Mouse (Mus musculus): ENCODE measurements around the gene Cabp4. TPM values are rescaled to one million over a fixed set of nuclear protein-coding genes. Genes with fewer than 3 reads are reported as not detected.

Cabp4 gene
- 0.41 TPM for polyA plus RNA-seq (2017; shearing (Covaris generic))

GRCm38 (mm10) chr19:4143759-4144268 is at the start of gene Cabp4:
Gene Cabp4, minus strand, starts transcription at chr19:4144033.

GRCm38 (mm10) chr19:4191528-4192250 is 47.9 kb upstream of the Cabp4 start, which contains the start of gene Ppp1ca:
Gene Ppp1ca, plus strand, starts transcription at chr19:4192065.

GRCm38 (mm10) chr19:4190831-4191334 is 47.0 kb upstream of the Cabp4 start, which contains the start of gene Tbc1d10c:
Gene Tbc1d10c, minus strand, starts transcription at chr19:4191284.

GRCm38 (mm10) chr19:4175368-4175947 is 31.6 kb upstream of the Cabp4 start, which contains the start of gene Carns1:
Gene Carns1, minus strand, starts transcription at chr19:4175479.

GRCm38 (mm10) chr19:4162646-4163542 is 19.1 kb upstream of the Cabp4 start, which contains the start of gene Rps6kb2:
Gene Rps6kb2, minus strand, starts transcription at chr19:4163354.

GRCm38 (mm10) chr19:4153232-4153654 is 9.4 kb upstream of the Cabp4 start, which contains the start of gene Ptprcap:
Gene Ptprcap, plus strand, starts transcription at chr19:4153604.

GRCm38 (mm10) chr19:4148491-4148806 is 4.6 kb upstream of the Cabp4 start, which contains the start of gene Coro1b:
Gene Coro1b, plus strand, starts transcription at chr19:4148619.

GRCm38 (mm10) chr19:4139446-4139845 is 4.4 kb downstream of the Cabp4 start, which contains the start of gene Gpr152:
Gene Gpr152, plus strand, starts transcription at chr19:4139787.

GRCm38 (mm10) chr19:4125741-4126696 is 17.8 kb downstream of the Cabp4 start, which contains the start of gene Aip:
Gene Aip, minus strand, starts transcription at chr19:4125858.

GRCm38 (mm10) chr19:4099837-4100717 is 43.8 kb downstream of the Cabp4 start, which contains the start of gene Pitpnm1:
Gene Pitpnm1, plus strand, starts transcription at chr19:4099998.

GRCm38 (mm10) chr19:4096642-4097440 is 47.0 kb downstream of the Cabp4 start, which contains the start of gene Cdk2ap2:
Gene Cdk2ap2, plus strand, starts transcription at chr19:4097182.

Other genes starting within 250 kb of the Cabp4 start
- 74.4 TPM for gene Tcirg1, start 236.9 kb downstream of the Cabp4 start, polyA plus RNA-seq (2017; shearing (Covaris generic))
- 187 TPM for gene Ndufs8, start 231.3 kb downstream of the Cabp4 start, polyA plus RNA-seq (2017; shearing (Covaris generic))
- 0.23 TPM for gene Aldh3b1, start 214.2 kb downstream of the Cabp4 start, polyA plus RNA-seq (2017; shearing (Covaris generic))
- gene Unc93b1, start 208.8 kb downstream of the Cabp4 start, polyA plus RNA-seq (2017; shearing (Covaris generic)) = 37.5 TPM
- not detected for gene Aldh3b3, start 185.4 kb downstream of the Cabp4 start, polyA plus RNA-seq (2017; shearing (Covaris generic))
- not detected for gene Aldh3b2, start 171.7 kb downstream of the Cabp4 start, polyA plus RNA-seq (2017; shearing (Covaris generic))
- 0.60 TPM for gene Acy3, start 157.5 kb downstream of the Cabp4 start, polyA plus RNA-seq (2017; shearing (Covaris generic))
- not detected for gene Tbx10, start 151.3 kb downstream of the Cabp4 start, polyA plus RNA-seq (2017; shearing (Covaris generic))
- gene Nudt8, start 143.5 kb downstream of the Cabp4 start, polyA plus RNA-seq (2017; shearing (Covaris generic)) = 17.6 TPM
- 2.0 TPM for gene Gm49405, start 143.4 kb downstream of the Cabp4 start, polyA plus RNA-seq (2017; shearing (Covaris generic))
- gene Doc2g, start 140.7 kb downstream of the Cabp4 start, polyA plus RNA-seq (2017; shearing (Covaris generic)) = 3.5 TPM
- gene Ndufv1, start 131.2 kb downstream of the Cabp4 start, polyA plus RNA-seq (2017; shearing (Covaris generic)) = 164 TPM
- gene Gstp1, start 106.0 kb downstream of the Cabp4 start, polyA plus RNA-seq (2017; shearing (Covaris generic)) = 512 TPM
- 2.0 TPM for gene Gstp2, start 98.0 kb downstream of the Cabp4 start, polyA plus RNA-seq (2017; shearing (Covaris generic))
- gene Gstp3, start 84.5 kb downstream of the Cabp4 start, polyA plus RNA-seq (2017; shearing (Covaris generic)) = 96.6 TPM
- gene Cabp2, start 62.5 kb downstream of the Cabp4 start, polyA plus RNA-seq (2017; shearing (Covaris generic)) = not detected
- 799 TPM for gene Cdk2ap2, start 46.9 kb downstream of the Cabp4 start, polyA plus RNA-seq (2017; shearing (Covaris generic))
- gene Pitpnm1, start 44.0 kb downstream of the Cabp4 start, polyA plus RNA-seq (2017; shearing (Covaris generic)) = 330 TPM
- gene Aip, start 18.2 kb downstream of the Cabp4 start, polyA plus RNA-seq (2017; shearing (Covaris generic)) = 195 TPM
- gene Gpr152, start 4.2 kb downstream of the Cabp4 start, polyA plus RNA-seq (2017; shearing (Covaris generic)) = not detected
- 394 TPM for gene Coro1b, start 4.6 kb upstream of the Cabp4 start, polyA plus RNA-seq (2017; shearing (Covaris generic))
- gene Ptprcap, start 9.6 kb upstream of the Cabp4 start, polyA plus RNA-seq (2017; shearing (Covaris generic)) = 1,480 TPM
- gene Rps6kb2, start 19.3 kb upstream of the Cabp4 start, polyA plus RNA-seq (2017; shearing (Covaris generic)) = 49.1 TPM
- gene Carns1, start 31.4 kb upstream of the Cabp4 start, polyA plus RNA-seq (2017; shearing (Covaris generic)) = 36.9 TPM
- 782 TPM for gene Tbc1d10c, start 47.3 kb upstream of the Cabp4 start, polyA plus RNA-seq (2017; shearing (Covaris generic))
- 1,094 TPM for gene Ppp1ca, start 48.0 kb upstream of the Cabp4 start, polyA plus RNA-seq (2017; shearing (Covaris generic))
- gene Rad9a, start 57.6 kb upstream of the Cabp4 start, polyA plus RNA-seq (2017; shearing (Covaris generic)) = 80.3 TPM
- 38.4 TPM for gene Clcf1, start 70.2 kb upstream of the Cabp4 start, polyA plus RNA-seq (2017; shearing (Covaris generic))
- gene AC109138.7, start 70.3 kb upstream of the Cabp4 start, polyA plus RNA-seq (2017; shearing (Covaris generic)) = 0.61 TPM
- 113 TPM for gene Pold4, start 87.9 kb upstream of the Cabp4 start, polyA plus RNA-seq (2017; shearing (Covaris generic))
- gene Ssh3, start 125.1 kb upstream of the Cabp4 start, polyA plus RNA-seq (2017; shearing (Covaris generic)) = 0.73 TPM
- 7.3 TPM for gene Ankrd13d, start 139.1 kb upstream of the Cabp4 start, polyA plus RNA-seq (2017; shearing (Covaris generic))
- gene Grk2, start 162.2 kb upstream of the Cabp4 start, polyA plus RNA-seq (2017; shearing (Covaris generic)) = 238 TPM

Data from CD4-positive, CD25-positive, alpha-beta regulatory T cell (primary cell).